Mouse (Mus musculus) Muller cell, postnatal 12 days (primary cell): ENCODE results near the gene Wipi1.

ENCODE experiments used
- DNase-seq: peaks from one replicate; pipeline ENCODE4 v3.0.0-alpha.2; 2015; ENCODE audit errors: inconsistent ontology term

The Wipi1 gene

GRCm38 (mm10) chr11:109579999-109580398 lies 31.8 kb downstream of the Wipi1 start:
- DNase-seq = no peak

- no peak for DNase-seq
These were observed 33.2 kb downstream of the Wipi1 start for GRCm38 (mm10) chr11:109578536-109578935.

- no peak for DNase-seq
These were observed 35.9 kb downstream of the Wipi1 start for GRCm38 (mm10) chr11:109575832-109576231.

GRCm38 (mm10) chr11:109574604-109575003 lies 37.2 kb downstream of the Wipi1 start:
- no peak for DNase-seq

- DNase-seq = no peak
These were observed 39.7 kb downstream of the Wipi1 start for GRCm38 (mm10) chr11:109572051-109572450.

- no peak for DNase-seq
These were observed 42.0 kb downstream of the Wipi1 start for GRCm38 (mm10) chr11:109569809-109570208.

GRCm38 (mm10) chr11:109569007-109569618 lies 42.7 kb downstream of the Wipi1 start:
- no peak for DNase-seq

- DNase-seq = no peak
These were observed 47.1 kb downstream of the Wipi1 start for GRCm38 (mm10) chr11:109564466-109565214.

- no peak for DNase-seq
These were observed 48.1 kb downstream of the Wipi1 start for GRCm38 (mm10) chr11:109563708-109564107.

GRCm38 (mm10) chr11:109561445-109561844 lies 50.3 kb downstream of the Wipi1 start:
- DNase-seq = no peak

- DNase-seq = no peak
These were observed 50.9 kb downstream of the Wipi1 start for GRCm38 (mm10) chr11:109560793-109561257.

GRCm38 (mm10) chr11:109559241-109559640 lies 52.5 kb downstream of the Wipi1 start:
- DNase-seq = no peak

GRCm38 (mm10) chr11:109557419-109557818 lies 54.3 kb downstream of the Wipi1 start:
- DNase-seq = no peak

GRCm38 (mm10) chr11:109556130-109556529 lies 55.6 kb downstream of the Wipi1 start:
- no peak for DNase-seq

GRCm38 (mm10) chr11:109554443-109554842 lies 57.3 kb downstream of the Wipi1 start:
- DNase-seq = no peak

GRCm38 (mm10) chr11:109553921-109554320 lies 57.8 kb downstream of the Wipi1 start:
- DNase-seq = no peak

- no peak for DNase-seq
These were observed 62.0 kb downstream of the Wipi1 start for GRCm38 (mm10) chr11:109549599-109550290.

- DNase-seq = no peak
These were observed 64.1 kb downstream of the Wipi1 start for GRCm38 (mm10) chr11:109547652-109548051.

- peak; percentile 38 for DNase-seq
These were observed 65.3 kb downstream of the Wipi1 start for GRCm38 (mm10) chr11:109546305-109547001.

GRCm38 (mm10) chr11:109545700-109546143 lies 66.0 kb downstream of the Wipi1 start:
- no peak for DNase-seq

GRCm38 (mm10) chr11:109545265-109545664 lies 66.5 kb downstream of the Wipi1 start:
- no peak for DNase-seq

- no peak for DNase-seq
These were observed 67.3 kb downstream of the Wipi1 start for GRCm38 (mm10) chr11:109544432-109544831.
